Mouse (Mus musculus) kidney, embryonic 16.5 days (tissue): ENCODE measurements around the gene Eif4a2. TPM values are rescaled to one million over a fixed set of nuclear protein-coding genes. Genes with fewer than 3 reads are reported as not detected.

Source experiments
- ATAC-seq: fragments of 200-750 bp; cut with Nextera tagmentation; 2 replicates; pipeline ENCODE4 v1.8.0; 2017; ENCODE audit warnings: moderate TSS enrichment; ENCODE audit not compliant: low FRiP score, low TSS enrichment
- H3K27ac ChIP-seq: fragments of 300-500 bp; sonication (generic); 2 replicates; pipeline ENCODE4 v1.5.1; 2014; ENCODE audit warnings: low read length
- H3K27me3 ChIP-seq: fragments of 300-500 bp; sonication (generic); 2 replicates; pipeline ENCODE4 v1.6.1; 2014; ENCODE audit warnings: low read length, control low read depth, mixed read lengths; ENCODE audit not compliant: insufficient read depth
- H3K36me3 ChIP-seq: fragments of 300-500 bp; sonication (generic); 2 replicates; pipeline ENCODE4 v1.6.1; 2014; ENCODE audit warnings: low read length, control low read depth, mixed read lengths; ENCODE audit not compliant: insufficient read depth
- H3K4me1 ChIP-seq: fragments of 300-500 bp; sonication (generic); 2 replicates; pipeline ENCODE4 v1.6.1; 2014; ENCODE audit warnings: low read length, control low read depth, mixed read lengths; ENCODE audit not compliant: insufficient read depth
- H3K4me2 ChIP-seq: fragments of 300-500 bp; sonication (generic); replicated peaks from 2 replicates; pipeline ENCODE4 v1.6.1; 2014; ENCODE audit warnings: low read depth, low read length
- H3K4me3 ChIP-seq: fragments of 300-500 bp; sonication (generic); 2 replicates; pipeline ENCODE4 v1.5.1; 2014; ENCODE audit warnings: mild to moderate bottlenecking, low read length
- H3K9ac ChIP-seq: fragments of 300-500 bp; sonication (generic); replicated peaks from 2 replicates; pipeline ENCODE4 v1.6.1; 2014; ENCODE audit warnings: low read length
- H3K9me3 ChIP-seq: fragments of 300-500 bp; sonication (generic); 2 replicates; pipeline ENCODE4 v1.6.1; 2016; ENCODE audit warnings: low read length, control low read depth
- WGBS: fragments of 180-500 bp; shearing (Covaris S2); extraction: QIAGEN DNeasy Blood & Tissue Kit; methylation state at CpG from one replicate; pipeline ENCODE4 v1.1.7; 2014; 5-methylcytosine and 5-hydroxymethylcytosine counted together
- polyA plus RNA-seq: library from polyadenylated mRNA; unstranded; fragments of >200 nt; fragmentation: Nextera tagmentation; extraction: Ambion mirVana; gene quantifications from 2 replicates; pipeline ENCODE4 v1.2.1, GENCODE M21; 2015

Gene Eif4a2
- polyA plus RNA-seq, 1 experiment from 2014 or later, result 238 TPM

- no peak overlapping the region for H3K9ac ChIP-seq
- H3K36me3 ChIP-seq, result peaks cover 49% of the 10 kb centered on the region
- H3K27ac ChIP-seq, result no peak overlapping the region
- H3K27me3 ChIP-seq, result no peaks in the 10 kb centered on the region
- ATAC-seq, result no peak
- H3K4me3 ChIP-seq, result no peak overlapping the region
- peaks cover 21% of the 10 kb centered on the region for H3K4me1 ChIP-seq
- no peaks in the 10 kb centered on the region for H3K9me3 ChIP-seq
- no peak overlapping the region for H3K4me2 ChIP-seq
Observed at GRCm38 (mm10) chr16:23113903-23114302, 6.7 kb downstream of the Eif4a2 start.

- Histone ChIP-seq H3K4me2 (no peak overlapping the region), H3K36me3 (peaks cover 43% of the 10 kb centered on the region), H3K9me3 (no peaks in the 10 kb centered on the region), H3K9ac (no peak overlapping the region), H3K27ac (no peak overlapping the region), H3K27me3 (no peaks in the 10 kb centered on the region), H3K4me1 (peaks cover 15% of the 10 kb centered on the region), H3K4me3 (no peak overlapping the region)
- WGBS, result 59% methylated on average over 5 of the region's 5 CpGs
- 0 out of 2 replicates have a peak, but pooled peaks have one; percentile 49 for ATAC-seq
Observed at GRCm38 (mm10) chr16:23114339-23115171, 7.3 kb downstream of the Eif4a2 start.

GRCm38 (mm10) chr16:23115486-23115885 lies 8.2 kb downstream of the Eif4a2 start:
- H3K27ac ChIP-seq, result no peak overlapping the region
- H3K4me1 ChIP-seq, result peaks cover 7% of the 10 kb centered on the region; the same call in 1 of the 2 replicates
- H3K36me3 ChIP-seq, result peaks cover 41% of the 10 kb centered on the region
- WGBS, result 77% methylated on average over 3 of the region's 3 CpGs
- no peak overlapping the region for H3K9ac ChIP-seq
- ATAC-seq, result no peak
- no peak overlapping the region for H3K4me2 ChIP-seq
- H3K9me3 ChIP-seq, result no peaks in the 10 kb centered on the region
- H3K4me3 ChIP-seq, result no peak overlapping the region
- H3K27me3 ChIP-seq, result no peaks in the 10 kb centered on the region

- Histone ChIP-seq H3K4me1 (no peaks in the 10 kb centered on the region), H3K9me3 (no peaks in the 10 kb centered on the region), H3K27me3 (no peaks in the 10 kb centered on the region), H3K4me3 (no peak overlapping the region), H3K4me2 (no peak overlapping the region), H3K9ac (no peak overlapping the region), H3K36me3 (peaks cover 37% of the 10 kb centered on the region), H3K27ac (no peak overlapping the region)
- WGBS, result 69% methylated on average over 4 of the region's 4 CpGs
- no peak for ATAC-seq
Observed at GRCm38 (mm10) chr16:23117173-23117572, 9.9 kb downstream of the Eif4a2 start.

- WGBS, result 92% methylated on average over 3 of the region's 3 CpGs
- ATAC-seq, result no peak
- H3K4me3 ChIP-seq, result no peak overlapping the region
- H3K27me3 ChIP-seq, result no peaks in the 10 kb centered on the region
- no peak overlapping the region for H3K27ac ChIP-seq
- no peak overlapping the region for H3K9ac ChIP-seq
- peaks cover 32% of the 10 kb centered on the region for H3K36me3 ChIP-seq
- H3K4me1 ChIP-seq, result peaks cover 7% of the 10 kb centered on the region
- H3K9me3 ChIP-seq, result no peaks in the 10 kb centered on the region
- H3K4me2 ChIP-seq, result no peak overlapping the region
Observed at GRCm38 (mm10) chr16:23122446-23122845, 15.2 kb downstream of the Eif4a2 start.

GRCm38 (mm10) chr16:23123104-23123503 lies 15.9 kb downstream of the Eif4a2 start:
- Histone ChIP-seq H3K27me3 (no peaks in the 10 kb centered on the region), H3K9ac (no peak overlapping the region), H3K4me3 (no peak overlapping the region), H3K36me3 (peaks cover 32% of the 10 kb centered on the region), H3K27ac (no peak overlapping the region), H3K4me2 (no peak overlapping the region), H3K4me1 (peaks cover 7% of the 10 kb centered on the region), H3K9me3 (no peaks in the 10 kb centered on the region)
- 96% methylated on average over 4 of the region's 4 CpGs for WGBS
- no peak for ATAC-seq

GRCm38 (mm10) chr16:23124398-23124797 lies 17.2 kb downstream of the Eif4a2 start:
- Histone ChIP-seq H3K36me3 (peaks cover 32% of the 10 kb centered on the region), H3K4me1 (peaks cover 15% of the 10 kb centered on the region), H3K27ac (no peak overlapping the region), H3K4me2 (no peak overlapping the region), H3K4me3 (no peak overlapping the region), H3K27me3 (no peaks in the 10 kb centered on the region), H3K9me3 (no peaks in the 10 kb centered on the region), H3K9ac (no peak overlapping the region)
- 94% methylated on average over 4 of the region's 4 CpGs for WGBS
- ATAC-seq, result no peak

- H3K27me3 ChIP-seq, result no peaks in the 10 kb centered on the region
- no peak for ATAC-seq
- peaks cover 15% of the 10 kb centered on the region for H3K4me1 ChIP-seq
- peak overlapping the region; percentile 77 for H3K4me2 ChIP-seq
- peak overlapping the region; percentile 73 for H3K4me3 ChIP-seq
- no peaks in the 10 kb centered on the region for H3K9me3 ChIP-seq
- 0% methylated on average over 4 of the region's 4 CpGs for WGBS
- peaks cover 14% of the 10 kb centered on the region; the same call in 1 of the 2 replicates for H3K36me3 ChIP-seq
- H3K9ac ChIP-seq, result peak overlapping the region; percentile 89
- peak overlapping the region; percentile 99; the same call in 1 of the 2 replicates for H3K27ac ChIP-seq
Observed at GRCm38 (mm10) chr16:23127311-23127672, 20.0 kb downstream of the Eif4a2 start.

GRCm38 (mm10) chr16:23127673-23128375 lies 20.6 kb downstream of the Eif4a2 start, which contains the start of gene Rfc4:
TSS of gene Rfc4 (minus strand) at chr16:23127737.
- H3K27me3 ChIP-seq, result no peaks in the 10 kb centered on the region
- H3K4me1 ChIP-seq, result peaks cover 15% of the 10 kb centered on the region
- H3K9me3 ChIP-seq, result no peaks in the 10 kb centered on the region
- H3K9ac ChIP-seq, result peak within 1 kb of the TSS; percentile 89
- peak within 1 kb of the TSS; percentile 99 for H3K27ac ChIP-seq
- peak within 1 kb of the TSS; percentile 77 for H3K4me2 ChIP-seq
- peak; percentile 95 for ATAC-seq
- H3K36me3 ChIP-seq, result peaks cover 10% of the 10 kb centered on the region; the same call in 1 of the 2 replicates
- WGBS, result under 1% methylated on average over 51 of the region's 51 CpGs
- H3K4me3 ChIP-seq, result peak within 1 kb of the TSS; percentile 73

GRCm38 (mm10) chr16:23130303-23130702 lies 23.1 kb downstream of the Eif4a2 start:
- Histone ChIP-seq H3K4me3 (no peak overlapping the region), H3K27me3 (no peaks in the 10 kb centered on the region), H3K27ac (no peak overlapping the region), H3K4me2 (no peak overlapping the region), H3K9me3 (no peaks in the 10 kb centered on the region), H3K36me3 (no peaks in the 10 kb centered on the region), H3K4me1 (peaks cover 15% of the 10 kb centered on the region), H3K9ac (no peak overlapping the region)
- 88% methylated on average over 3 of the region's 3 CpGs for WGBS
- ATAC-seq, result no peak
